Mouse (Mus musculus) testis, postnatal 10 days (tissue): Measurements from ENCODE around the gene Cxcl16.
"Not testable (repeated sequence)": the region's sequence is repeated elsewhere in the genome, so short reads cannot be mapped to it uniquely, and the experiment has no call there.

Source experiments
- DNase-seq: peaks from one replicate; pipeline ENCODE4 v3.0.0; 2021; ENCODE audit warnings: low spot score

The Cxcl16 gene

GRCm38 (mm10) chr11:70459601-70460101 lies at the start of gene Cxcl16:
Cxcl16 (minus strand) TSS chr11:70459984.
- DNase-seq, result peak; percentile 64

DNA sequence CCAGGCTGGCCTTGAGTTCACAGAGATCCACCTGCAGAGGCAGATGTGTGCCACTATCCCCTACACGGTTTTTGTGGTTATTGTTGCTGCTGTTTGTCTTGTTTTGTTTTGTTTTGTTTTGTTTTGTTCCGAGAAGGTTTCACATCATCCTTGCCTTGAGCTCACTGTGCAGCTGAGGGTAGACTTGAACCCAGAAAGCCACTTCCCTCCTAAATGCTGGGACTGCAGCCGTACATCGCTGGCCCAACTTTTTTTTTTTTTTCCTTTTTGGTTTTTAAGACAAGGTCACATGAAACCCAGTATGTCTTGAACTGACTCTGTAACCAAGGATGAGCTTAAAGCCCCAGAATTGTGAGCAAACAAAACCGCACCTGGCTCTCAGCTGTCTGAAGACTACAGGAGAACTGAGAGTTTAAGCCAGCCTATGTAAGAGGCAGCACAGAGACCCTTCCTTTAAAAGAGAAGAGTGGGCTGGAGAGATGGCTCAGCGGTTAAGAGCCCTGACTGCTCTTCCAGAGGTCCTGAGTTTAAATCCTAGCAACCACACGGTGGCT lies 47.3 kb upstream of the Cxcl16 start:
- DNase-seq, result no peak

- DNase-seq, result peak; percentile 88
Measured at GRCm38 (mm10) chr11:70506385-70506784, 46.6 kb upstream of the Cxcl16 start.

- no peak for DNase-seq
Measured at GRCm38 (mm10) chr11:70504970-70505369, 45.2 kb upstream of the Cxcl16 start, which contains the start of gene Tm4sf5. Tm4sf5 (plus strand) TSS chr11:70505244.

- no peak for DNase-seq
Measured at GRCm38 (mm10) chr11:70502018-70502417, 42.2 kb upstream of the Cxcl16 start.

DNA sequence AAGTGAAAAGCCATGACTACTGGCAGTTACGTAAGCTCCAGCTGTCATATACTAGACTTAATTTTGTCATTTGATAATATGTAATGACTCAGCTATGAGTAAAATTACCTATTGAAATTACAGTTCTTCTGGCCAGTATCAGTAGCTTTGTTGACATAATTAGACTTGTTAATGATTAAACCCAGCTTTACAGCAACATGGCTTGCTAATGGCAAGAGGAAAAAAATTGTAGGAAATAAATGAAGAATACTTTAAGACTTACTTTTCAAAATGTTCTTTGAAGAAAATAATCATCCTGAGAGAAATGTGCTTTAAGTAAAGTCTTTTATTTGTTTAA lies 40.7 kb upstream of the Cxcl16 start:
- DNase-seq, result no peak

GRCm38 (mm10) chr11:70499566-70500475 lies 40.0 kb upstream of the Cxcl16 start:
- no peak for DNase-seq

- no peak for DNase-seq
Measured at GRCm38 (mm10) chr11:70489684-70490083, 29.9 kb upstream of the Cxcl16 start.

GRCm38 (mm10) chr11:70489138-70489537 lies 29.4 kb upstream of the Cxcl16 start:
- DNase-seq, result no peak

- no peak for DNase-seq
Measured at GRCm38 (mm10) chr11:70487816-70488215, 28.0 kb upstream of the Cxcl16 start.

GRCm38 (mm10) chr11:70485498-70485897 lies 25.7 kb upstream of the Cxcl16 start:
- DNase-seq, result no peak

GRCm38 (mm10) chr11:70474872-70475534 lies 15.2 kb upstream of the Cxcl16 start:
- no peak for DNase-seq

- DNase-seq, result not testable (repeated sequence)
Measured at GRCm38 (mm10) chr11:70473291-70473690, 13.5 kb upstream of the Cxcl16 start.

DNA sequence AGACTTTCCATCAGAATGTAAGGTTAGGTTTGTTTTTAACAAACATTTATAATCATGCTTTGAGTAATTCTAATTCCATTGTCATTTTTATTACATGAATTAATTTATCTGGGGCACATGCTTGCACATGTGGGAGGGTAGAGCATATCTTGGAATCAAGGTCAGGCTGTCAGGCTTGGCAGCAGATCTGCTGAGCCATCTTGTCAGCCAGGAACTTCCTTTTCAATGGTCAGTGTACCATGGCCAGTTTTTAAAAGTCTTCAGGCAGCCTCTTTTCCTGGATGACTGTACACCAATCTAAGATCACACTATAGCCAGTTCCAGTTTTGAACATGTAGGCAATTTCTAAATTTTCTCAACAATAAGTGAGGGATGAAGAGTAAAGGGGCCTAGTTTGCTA lies 12.9 kb upstream of the Cxcl16 start:
- no peak for DNase-seq

DNA sequence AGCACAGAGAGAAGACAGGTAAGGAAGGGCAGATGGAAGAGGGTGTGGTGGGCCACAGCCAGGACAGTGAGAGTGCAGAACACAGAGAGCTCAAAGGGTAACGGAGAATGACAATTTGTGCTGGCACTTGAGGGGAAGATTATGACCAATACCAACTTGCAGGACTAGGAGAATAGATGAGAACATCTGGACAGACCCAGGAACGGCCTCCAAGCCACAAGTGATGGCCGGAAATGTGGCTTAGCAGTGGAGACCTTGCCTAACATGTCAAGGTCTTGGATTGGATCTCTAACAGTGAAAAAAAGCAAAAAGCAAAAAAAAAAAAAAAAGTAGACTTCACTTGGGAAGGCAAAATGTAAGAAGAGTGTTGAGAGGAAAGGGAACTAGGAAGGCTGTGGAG lies 10.0 kb upstream of the Cxcl16 start:
- no peak for DNase-seq

DNA sequence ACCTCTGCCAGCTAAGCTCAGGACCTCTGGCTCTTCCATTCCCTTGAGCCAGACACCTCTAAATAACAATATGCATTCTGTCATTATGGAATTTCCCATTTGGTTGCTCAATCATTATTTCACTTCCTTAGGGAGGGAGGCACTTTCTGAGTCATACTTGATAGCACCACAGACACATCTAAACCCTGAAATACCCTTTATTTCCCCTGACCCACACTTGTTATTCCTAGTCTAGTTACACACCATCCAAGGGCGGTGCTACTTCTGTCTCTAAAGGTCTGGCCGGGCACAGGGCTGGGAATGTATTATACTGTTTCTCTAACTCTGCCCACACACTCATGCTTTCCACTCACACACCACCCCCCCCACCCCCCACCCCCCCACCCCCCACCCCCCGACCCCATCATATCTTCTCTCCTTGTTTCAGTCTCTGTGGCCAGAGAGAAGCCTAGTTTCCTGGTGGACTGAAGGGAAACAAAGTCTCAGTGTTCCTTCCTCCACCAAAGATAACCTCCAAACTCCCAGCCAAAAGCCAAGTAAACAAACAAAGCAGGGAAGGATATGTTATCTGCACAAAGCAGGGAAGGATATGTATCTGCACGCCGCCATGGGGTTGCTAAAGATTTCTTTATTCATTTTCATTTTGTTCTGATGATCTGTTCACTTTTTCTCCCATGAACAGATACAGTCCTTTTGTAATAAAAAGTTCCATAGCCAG lies 8.3 kb upstream of the Cxcl16 start:
- no peak for DNase-seq

DNA sequence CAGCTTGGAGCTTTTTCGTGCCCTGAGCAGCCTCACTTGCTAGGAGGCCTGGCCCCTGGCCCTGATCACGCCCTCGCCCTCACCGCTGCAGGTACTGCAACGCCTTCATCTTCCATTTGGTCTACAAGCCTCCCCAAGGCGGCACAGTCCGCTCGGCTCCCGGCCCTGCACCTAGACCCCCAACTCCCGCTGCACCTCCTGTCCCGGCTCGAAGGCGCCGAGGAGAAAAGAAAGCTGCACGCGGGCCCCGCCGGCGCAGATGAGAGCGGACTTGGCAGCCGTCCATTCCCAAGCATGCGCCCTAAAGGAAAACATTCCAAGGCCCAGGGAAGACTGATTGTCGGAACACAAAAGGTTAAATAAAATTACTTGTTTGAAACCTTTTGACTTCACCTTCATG lies 6.0 kb upstream of the Cxcl16 start:
- DNase-seq, result peak; percentile 72

DNA sequence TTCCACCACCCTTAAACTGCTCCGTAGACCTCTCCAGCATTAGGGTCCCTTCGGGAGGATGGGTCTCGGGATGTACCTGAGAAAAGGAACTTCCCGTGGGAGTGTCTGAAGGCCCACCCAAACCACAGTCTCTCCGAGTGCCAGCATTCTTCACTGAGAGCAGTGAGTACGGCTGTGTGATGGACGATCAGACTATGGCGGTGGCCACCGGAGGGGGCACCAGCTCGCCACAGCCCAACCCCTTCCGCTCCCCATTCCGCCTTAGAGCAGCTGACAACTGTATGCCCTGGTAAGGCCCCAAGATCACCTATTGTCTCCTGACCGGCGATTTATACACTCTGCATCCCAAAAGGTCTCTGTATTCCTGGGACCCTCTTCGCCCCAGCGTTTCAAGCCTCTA lies 5.4 kb upstream of the Cxcl16 start:
- DNase-seq, result no peak

DNA sequence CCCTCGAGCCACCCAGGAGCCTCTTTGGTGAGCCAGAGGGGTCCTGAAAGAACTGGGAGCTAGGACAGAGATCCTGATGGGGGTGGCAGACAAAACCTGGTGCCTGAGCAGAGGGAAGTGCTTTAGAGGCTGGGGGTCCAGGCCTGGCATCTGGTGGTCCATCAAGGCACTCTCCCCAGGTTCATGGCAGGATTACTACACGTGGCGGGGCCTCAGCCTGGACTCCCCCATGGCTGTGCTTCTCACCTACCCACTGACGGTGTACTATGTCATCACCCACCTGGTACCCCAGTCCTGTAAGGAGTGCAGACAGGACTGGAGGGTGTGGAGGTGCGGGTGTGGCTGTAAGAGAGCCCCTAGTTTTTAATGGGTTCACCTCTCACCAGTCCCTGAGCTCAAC lies 4.2 kb upstream of the Cxcl16 start:
- no peak for DNase-seq

DNA sequence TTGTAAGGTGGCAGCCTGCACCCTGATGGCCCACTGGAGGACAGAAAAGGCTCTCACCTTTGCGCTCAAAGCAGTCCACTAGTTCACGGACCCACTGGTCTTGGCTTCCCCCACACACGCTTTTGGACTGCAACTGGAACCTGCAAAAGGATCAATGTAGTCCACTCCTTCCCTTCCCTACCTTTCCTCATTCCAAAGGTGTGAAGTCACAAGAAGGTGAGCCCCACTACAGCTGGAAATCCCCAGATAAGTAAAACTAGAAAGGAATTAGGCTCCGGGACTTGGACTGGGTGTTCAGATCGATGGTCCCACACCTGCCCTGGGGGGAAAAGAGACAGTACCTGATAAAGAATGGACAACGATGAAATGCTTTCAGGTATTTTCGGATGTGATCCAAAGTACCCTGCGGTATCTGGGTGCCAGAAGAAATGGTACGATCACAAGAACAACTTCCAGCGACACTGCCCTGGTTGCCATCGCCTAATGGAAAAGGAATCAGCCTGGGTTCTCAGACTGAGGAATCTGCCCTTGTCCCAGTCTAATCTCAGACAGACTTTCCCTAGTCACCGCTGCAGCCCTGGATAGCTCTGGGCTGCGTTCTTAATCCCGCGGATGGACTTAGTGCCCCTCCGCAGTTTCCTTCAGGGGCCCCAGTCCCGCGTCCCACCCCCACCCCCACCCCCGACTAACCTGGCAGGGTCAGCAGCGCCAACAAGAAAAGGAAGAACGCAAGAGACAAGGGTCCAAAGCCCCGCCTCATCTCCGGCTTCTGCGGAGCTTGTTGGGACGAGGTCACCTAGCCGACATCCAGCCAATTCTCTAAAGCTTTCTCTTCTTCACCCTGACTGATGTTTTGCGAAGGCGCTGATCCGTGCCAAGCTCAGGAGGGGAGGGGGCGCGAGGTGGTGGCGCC lies 840 bp downstream of the Cxcl16 start, which contains the start of gene Zmynd15:
Gene Zmynd15 (plus strand): TSS at position 746 of the 913 bp plus-strand sequence.
- DNase-seq, result no peak
